Mouse (Mus musculus) liver, adult (tissue): Measurements from ENCODE around the gene Cep162.

Source experiments
- GATA4 ChIP-seq: IDR thresholded peaks from 2 replicates; pipeline ENCODE4 v1.6.1; 2014; ENCODE audit warnings: mild to moderate bottlenecking, low read length; ENCODE audit not compliant: insufficient replicate concordance

The Cep162 gene

GRCm38 (mm10) chr9:87254903-87255695, at the start of gene Cep162:
TSS of gene Cep162 (minus strand) at chr9:87255536.
- TF ChIP-seq GATA4 = no peak

- no peak for TF ChIP-seq GATA4
These were observed 47.9 kb upstream of the Cep162 start for GRCm38 (mm10) chr9:87303196-87303595.

GRCm38 (mm10) chr9:87298900-87299299, 43.6 kb upstream of the Cep162 start:
- no peak for TF ChIP-seq GATA4

- no peak for TF ChIP-seq GATA4
These were observed 42.2 kb upstream of the Cep162 start for GRCm38 (mm10) chr9:87297522-87297921.

- no peak for TF ChIP-seq GATA4
These were observed 327 bp upstream of the Cep162 start for GRCm38 (mm10) chr9:87255696-87256030.

GRCm38 (mm10) chr9:87248118-87248517, 7.2 kb downstream of the Cep162 start:
- TF ChIP-seq GATA4 = no peak

- TF ChIP-seq GATA4 = no peak
These were observed 7.7 kb downstream of the Cep162 start for GRCm38 (mm10) chr9:87247678-87248077.

- no peak for TF ChIP-seq GATA4
These were observed 42.1 kb downstream of the Cep162 start for GRCm38 (mm10) chr9:87213204-87213603.

GRCm38 (mm10) chr9:87210830-87211339, 44.5 kb downstream of the Cep162 start:
- TF ChIP-seq GATA4 = no peak

GRCm38 (mm10) chr9:87202431-87202830, 52.9 kb downstream of the Cep162 start:
- TF ChIP-seq GATA4 = no peak

GRCm38 (mm10) chr9:87200919-87201318, 54.4 kb downstream of the Cep162 start:
- TF ChIP-seq GATA4 = no peak

GRCm38 (mm10) chr9:87200426-87200825, 54.9 kb downstream of the Cep162 start:
- no peak for TF ChIP-seq GATA4

- TF ChIP-seq GATA4 = no peak
These were observed 57.3 kb downstream of the Cep162 start for GRCm38 (mm10) chr9:87198036-87198435.

- TF ChIP-seq GATA4 = no peak
These were observed 58.1 kb downstream of the Cep162 start for GRCm38 (mm10) chr9:87197277-87197676.

GRCm38 (mm10) chr9:87193721-87194120, 61.6 kb downstream of the Cep162 start:
- no peak for TF ChIP-seq GATA4

GRCm38 (mm10) chr9:87187336-87187735, 68.0 kb downstream of the Cep162 start:
- TF ChIP-seq GATA4 = no peak

- no peak for TF ChIP-seq GATA4
These were observed 73.1 kb downstream of the Cep162 start for GRCm38 (mm10) chr9:87182231-87182630.

- TF ChIP-seq GATA4 = no peak
These were observed 76.8 kb downstream of the Cep162 start for GRCm38 (mm10) chr9:87178534-87178933.

GRCm38 (mm10) chr9:87171517-87171916, 83.8 kb downstream of the Cep162 start:
- TF ChIP-seq GATA4 = no peak
